Mouse (Mus musculus): Measurements from ENCODE around the gene Fam221b.
A peak's percentile ranks its signal among the peaks of the same experiment; 100 is the strongest.

Fam221b gene

DNA sequence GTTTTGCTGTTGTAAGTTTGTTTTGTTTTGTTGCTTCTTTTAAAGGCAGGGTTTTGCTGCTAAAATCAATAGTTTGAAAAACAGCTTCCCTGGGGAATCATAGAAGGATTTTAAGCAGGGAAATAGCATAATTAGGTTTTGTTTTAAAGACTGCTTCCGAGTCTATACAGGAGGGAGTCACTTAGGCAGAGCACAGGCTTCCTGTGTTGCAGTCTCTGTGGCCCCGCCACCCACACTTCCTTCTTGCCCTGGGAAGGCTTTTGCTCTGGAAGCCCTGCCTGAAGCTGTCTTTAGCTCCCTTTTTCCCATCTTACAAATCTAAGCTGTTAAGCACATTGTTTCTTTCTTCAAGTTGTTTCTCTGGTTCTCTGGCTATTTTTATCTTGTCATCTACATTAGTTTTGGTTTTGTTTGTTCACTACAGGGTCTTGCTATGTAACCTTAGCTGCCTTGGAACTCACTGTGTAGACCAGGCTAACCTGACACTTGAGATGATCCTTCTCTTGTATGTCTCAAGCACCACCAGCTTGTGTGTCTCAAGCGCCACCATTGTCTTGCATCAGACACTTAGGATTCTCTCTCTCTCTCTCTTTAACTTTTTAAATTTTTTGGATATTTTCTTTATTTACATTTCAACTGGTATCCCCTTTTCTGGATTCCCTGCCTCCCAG is 55.8 kb downstream of the Fam221b start:
- peak; percentile 15 for DNase-seq (ENCODE audit: low read depth)

DNA sequence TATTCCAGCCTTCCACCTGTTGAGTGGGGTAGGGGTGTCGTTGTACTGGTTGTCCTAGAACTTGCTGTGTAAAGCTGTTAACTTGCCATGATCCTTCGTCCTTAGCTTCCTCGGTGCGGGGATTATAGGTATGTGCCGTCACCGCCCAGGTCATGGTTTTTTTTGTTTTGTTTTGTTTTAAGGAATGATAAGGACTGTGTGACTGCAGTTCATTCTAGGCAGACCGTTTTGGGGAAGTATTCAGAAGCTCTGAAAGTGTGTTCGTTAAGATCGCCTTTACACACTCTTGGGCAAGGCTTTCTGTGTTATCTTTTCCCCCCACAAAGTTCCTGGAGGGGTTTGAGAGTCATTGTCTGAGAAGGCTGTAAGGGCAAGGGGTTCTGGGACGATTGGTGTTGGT is 56.4 kb downstream of the Fam221b start:
- no peak for DNase-seq (ENCODE audit: low read depth)

Data from NIH3T3 (cell line).